Mouse (Mus musculus) urinary bladder, postnatal 0 days (tissue): ENCODE results near the gene Trp53tg5. TPM values are rescaled to one million over a fixed set of nuclear protein-coding genes. Genes with fewer than 3 reads are reported as not detected.

ENCODE experiments used
- polyA plus RNA-seq: library from polyadenylated mRNA; unstranded; fragments of >200 nt; fragmentation: Nextera tagmentation; extraction: Ambion mirVana; gene quantifications from 2 replicates; pipeline ENCODE4 v1.2.1, GENCODE M21; 2015

The Trp53tg5 gene
- not detected in 2 replicates for polyA plus RNA-seq

GRCm38 (mm10) chr2:164473624-164474023, at the start of gene Trp53tg5:
TSS of gene Trp53tg5 (minus strand) at chr2:164473724.

GRCm38 (mm10) chr2:164496847-164497690, 23.5 kb upstream of the Trp53tg5 start, which contains the start of gene Pigt:
TSS of gene Pigt (plus strand) at chr2:164497520.

GRCm38 (mm10) chr2:164485681-164486257, 12.2 kb upstream of the Trp53tg5 start, which contains the start of gene Dbndd2:
TSS of gene Dbndd2 (plus strand) at chr2:164486106.

GRCm38 (mm10) chr2:164460745-164461551, 12.6 kb downstream of the Trp53tg5 start, which contains the start of gene Gm20458:
TSS of gene Gm20458 (plus strand) at chr2:164460967.

GRCm38 (mm10) chr2:164456864-164457300, 16.6 kb downstream of the Trp53tg5 start, which contains the start of gene Sys1:
TSS of gene Sys1 (plus strand) at chr2:164456964.

DNA sequence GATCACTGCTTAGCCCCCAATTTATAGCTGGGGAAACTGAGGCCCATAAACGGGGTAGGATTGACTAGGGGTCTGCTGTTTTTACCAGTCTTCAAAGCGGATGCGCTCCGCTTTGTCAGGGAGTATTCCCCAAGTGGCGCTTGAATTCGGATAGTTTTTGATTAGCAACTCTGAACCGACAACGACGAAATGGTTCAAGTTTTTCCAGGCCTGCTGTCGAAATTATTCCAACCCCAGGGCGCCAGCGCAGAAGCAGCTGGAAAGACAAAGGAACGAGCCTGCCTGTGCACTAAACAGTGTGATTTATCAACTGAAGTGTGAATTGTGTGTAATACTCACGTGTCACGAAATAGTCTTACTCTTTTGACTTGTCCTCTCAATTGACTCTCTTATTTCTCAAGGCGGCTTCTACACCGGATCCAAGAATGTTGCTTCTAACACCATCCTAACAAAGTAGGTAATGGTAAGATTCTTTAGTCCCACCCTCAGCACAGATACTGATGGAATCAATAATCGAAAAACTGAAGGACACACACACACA, 30.0 kb downstream of the Trp53tg5 start, which contains the start of gene Sdc4:
Sdc4 (minus strand) TSS at position 428 of the 541 bp plus-strand sequence.

Other genes starting within 250 kb of the Trp53tg5 start
- not detected in 2 replicates for gene Svs2, start 235.3 kb downstream of the Trp53tg5 start, polyA plus RNA-seq
- not detected in 2 replicates for gene Svs3b, start 217.1 kb downstream of the Trp53tg5 start, polyA plus RNA-seq
- gene Svs4, start 195.3 kb downstream of the Trp53tg5 start, polyA plus RNA-seq = not detected in 2 replicates
- gene Svs3a, start 184.5 kb downstream of the Trp53tg5 start, polyA plus RNA-seq = not detected in 2 replicates
- not detected in 2 replicates for gene Svs6, start 157.0 kb downstream of the Trp53tg5 start, polyA plus RNA-seq
- not detected in 2 replicates for gene Svs5, start 141.0 kb downstream of the Trp53tg5 start, polyA plus RNA-seq
- gene Slpi, start 84.6 kb downstream of the Trp53tg5 start, polyA plus RNA-seq = 15.5 and 29.0 TPM in 2 replicates
- gene Rbpjl, start 70.6 kb downstream of the Trp53tg5 start, polyA plus RNA-seq = 0.08 and 0.10 TPM in 2 replicates
- 1.9 and 2.2 TPM in 2 replicates for gene Matn4, start 68.6 kb downstream of the Trp53tg5 start, polyA plus RNA-seq
- gene Sdc4, start 29.8 kb downstream of the Trp53tg5 start, polyA plus RNA-seq = 201 and 220 TPM in 2 replicates
- gene Sys1, start 16.8 kb downstream of the Trp53tg5 start, polyA plus RNA-seq = 58.1 and 67.9 TPM in 2 replicates
- 31.1 and 41.5 TPM in 2 replicates for gene Gm20458, start 12.8 kb downstream of the Trp53tg5 start, polyA plus RNA-seq
- 135 and 147 TPM in 2 replicates for gene Dbndd2, start 12.4 kb upstream of the Trp53tg5 start, polyA plus RNA-seq
- gene Pigt, start 23.8 kb upstream of the Trp53tg5 start, polyA plus RNA-seq = 53.3 and 56.6 TPM in 2 replicates
- gene Wfdc2, start 88.7 kb upstream of the Trp53tg5 start, polyA plus RNA-seq = 273 and 294 TPM in 2 replicates
- 1.4 and 1.5 TPM in 2 replicates for gene Spint3, start 99.7 kb upstream of the Trp53tg5 start, polyA plus RNA-seq
- gene Wfdc6a, start 111.7 kb upstream of the Trp53tg5 start, polyA plus RNA-seq = 1.3 and 1.4 TPM in 2 replicates
- gene Eppin, start 119.9 kb upstream of the Trp53tg5 start, polyA plus RNA-seq = not detected in 2 replicates
- not detected in 2 replicates for gene Wfdc6b, start 139.8 kb upstream of the Trp53tg5 start, polyA plus RNA-seq
- gene Wfdc8, start 139.9 kb upstream of the Trp53tg5 start, polyA plus RNA-seq = not detected in 2 replicates
- gene Wfdc16, start 165.1 kb upstream of the Trp53tg5 start, polyA plus RNA-seq = not detected in 2 replicates
- gene Wfdc10, start 182.3 kb upstream of the Trp53tg5 start, polyA plus RNA-seq = 3.2 and 5.3 TPM in 2 replicates
- gene Wfdc9, start 182.9 kb upstream of the Trp53tg5 start, polyA plus RNA-seq = not detected in 2 replicates
- not detected in 2 replicates for gene Wfdc11, start 200.4 kb upstream of the Trp53tg5 start, polyA plus RNA-seq
- gene Wfdc13, start 211.4 kb upstream of the Trp53tg5 start, polyA plus RNA-seq = 2.9 and 4.6 TPM in 2 replicates
- gene Spint4, start 224.8 kb upstream of the Trp53tg5 start, polyA plus RNA-seq = not detected in 2 replicates
- not detected in 2 replicates for gene Spint5, start 241.6 kb upstream of the Trp53tg5 start, polyA plus RNA-seq